Comparison of ENCODE assay signal across 7 mouse cellular contexts in genomic region chr16:62414485-62414884, GRCm38 (mm10).
DNase-seq lines count a peak whose midpoint lies in the region; ATAC-seq and TF ChIP-seq lines count a peak whose summit lies in the region.

No protein-coding gene starts in this region.

- no peaks in the 10 kb centered on the region for H3K9me3 ChIP-seq in hindbrain, embryonic 14.5 days (ENCODE audit: control insufficient read depth, low read length)
- no peaks in the 10 kb centered on the region for H3K9me3 ChIP-seq in neural tube, embryonic 13.5 days

- H3K9ac ChIP-seq in hindbrain, embryonic 14.5 days: no peak overlapping the region
- no peak overlapping the region for H3K9ac ChIP-seq in neural tube, embryonic 13.5 days

- TF ChIP-seq CTCF in brain, embryonic 14.5 days (IDR thresholded peaks at IDR 0.05; ENCODE audit: borderline replicate concordance, extremely low read depth, insufficient read depth, insufficient read length): peak; percentile 70; the same call in 1 of the 2 replicates

- no peak overlapping the region for H3K27ac ChIP-seq in hindbrain, embryonic 14.5 days
- no peak overlapping the region for H3K27ac ChIP-seq in neural tube, embryonic 13.5 days (replicated peaks)

- H3K4me1 ChIP-seq in hindbrain, embryonic 14.5 days (replicated peaks; ENCODE audit: control insufficient read depth, insufficient read depth, low read length): no peaks in the 10 kb centered on the region
- no peaks in the 10 kb centered on the region for H3K4me1 ChIP-seq in neural tube, embryonic 13.5 days (replicated peaks)

- peak; percentile 84; the same call in 1 of the 2 replicates for ATAC-seq in hindbrain, embryonic 14.5 days (ENCODE audit: low FRiP score)
- ATAC-seq in neural tube, embryonic 13.5 days (ENCODE audit: low read depth): peak; percentile 74

- no peaks in the 10 kb centered on the region for H3K36me3 ChIP-seq in hindbrain, embryonic 14.5 days (replicated peaks; ENCODE audit: control insufficient read depth, insufficient read depth)
- no peaks in the 10 kb centered on the region for H3K36me3 ChIP-seq in neural tube, embryonic 13.5 days

- no peak overlapping the region for H3K4me2 ChIP-seq in hindbrain, embryonic 14.5 days (replicated peaks)
- H3K4me2 ChIP-seq in neural tube, embryonic 13.5 days: no peak overlapping the region

- DNase-seq in kidney, postnatal 10 days: peak; percentile 10
- DNase-seq in kidney, postnatal 25 days: no peak
- DNase-seq in brain, embryonic 14.5 days (ENCODE audit: low read depth): peak; percentile 81
- peak; percentile 70 for DNase-seq in hindbrain, embryonic 14.5 days (ENCODE audit: low spot score)
- no peak for DNase-seq in thymus, postnatal 0 days (ENCODE audit: low spot score)
- no peak for DNase-seq in thymus, adult 18-20 months

- H3K4me3 ChIP-seq in hindbrain, embryonic 14.5 days (replicated peaks; ENCODE audit: low read length): no peak overlapping the region
- H3K4me3 ChIP-seq in neural tube, embryonic 13.5 days: no peak overlapping the region

- WGBS in hindbrain, embryonic 14.5 days: 24% methylated on average over 1 of the region's 1 CpGs
- 16% methylated on average over 1 of the region's 1 CpGs for WGBS in neural tube, embryonic 13.5 days

- H3K27me3 ChIP-seq in hindbrain, embryonic 14.5 days (ENCODE audit: control insufficient read depth, insufficient read depth, low read length): no peaks in the 10 kb centered on the region
- no peaks in the 10 kb centered on the region for H3K27me3 ChIP-seq in neural tube, embryonic 13.5 days

- no peak for TF ChIP-seq POLR2A in brain, embryonic 14.5 days (IDR thresholded peaks at IDR 0.05; ENCODE audit: borderline replicate concordance, extremely low read depth, insufficient read depth, insufficient read length, poor library complexity, severe bottlenecking)

Comparison
In these comparisons a context has a peak if more than half of its experiments do, and no peak if none do; other contexts are left out.
1. DNase-seq: peak in kidney, postnatal 10 days (single experiment), brain, embryonic 14.5 days (single experiment) and hindbrain, embryonic 14.5 days (single experiment); none in kidney, postnatal 25 days (0 of 2), thymus, postnatal 0 days (single experiment) and thymus, adult 18-20 months (0 of 2).